Mouse (Mus musculus) MEL (cell line): Measurements from ENCODE around the gene Nqo1. TPM values are rescaled to one million over a fixed set of nuclear protein-coding genes. Genes with fewer than 3 reads are reported as not detected.

Source experiments
- DNase-seq: peaks from one replicate; pipeline ENCODE4 v3.0.0; 2011; ENCODE audit warnings: low read depth, low spot score
- H3K27ac ChIP-seq: 2 replicates; pipeline ENCODE4 v1.5.1; 2012; ENCODE audit warnings: low read depth, mild to moderate bottlenecking, control low read depth, low read length, moderate library complexity; ENCODE audit not compliant: control insufficient read depth
- H3K27me3 ChIP-seq, 2 experiments: fragments of 150-350 bp in 1 of 2; sonication (generic) in 1 of 2; 2 replicates each; pipeline ENCODE4 v1.6.1; 2012; ENCODE audit warnings: low read length in 2 of 2, mild to moderate bottlenecking in 2 of 2, improper control_type of control experiment in 1 of 2, moderate library complexity in 1 of 2; ENCODE audit not compliant: insufficient read depth in 2 of 2, control insufficient read depth in 1 of 2
- H3K36me3 ChIP-seq, 2 experiments: 2 replicates each; pipeline ENCODE4 v1.6.1; 2012 to 2014; ENCODE audit warnings: low read length in 2 of 2, improper control_type of control experiment in 1 of 2, inconsistent platforms in 1 of 2, mild to moderate bottlenecking in 1 of 2; ENCODE audit not compliant: insufficient read depth in 2 of 2, control insufficient read depth in 1 of 2
- H3K4me1 ChIP-seq, 2 experiments: fragments of 150-350 bp in 1 of 2; sonication (generic) in 1 of 2; 2 replicates each; pipeline ENCODE4 v1.6.1; 2012; ENCODE audit warnings: low read length in 2 of 2, improper control_type of control experiment in 1 of 2, mild to moderate bottlenecking in 1 of 2; ENCODE audit not compliant: insufficient read depth in 2 of 2, control insufficient read depth in 1 of 2
- H3K4me3 ChIP-seq, 2 experiments: fragments of 150-350 bp in 1 of 2; sonication (generic) in 1 of 2; 2 replicates each; pipeline ENCODE4 v1.5.1; 2012; ENCODE audit warnings: low read depth in 2 of 2, low read length in 2 of 2, mild to moderate bottlenecking in 2 of 2, moderate library complexity in 2 of 2, control low read depth in 1 of 2, improper control_type of control experiment in 1 of 2; ENCODE audit not compliant: control insufficient read depth in 1 of 2, insufficient read depth in 1 of 2
- H3K79me2 ChIP-seq: 2 replicates; pipeline ENCODE4 v1.6.1; 2012; ENCODE audit warnings: mild to moderate bottlenecking, low read length, moderate library complexity; ENCODE audit not compliant: control insufficient read depth, poor library complexity, insufficient read depth
- H3K9ac ChIP-seq: 2 replicates; pipeline ENCODE4 v1.6.1; 2012; ENCODE audit warnings: low read depth, mild to moderate bottlenecking, control low read depth, low read length, moderate library complexity; ENCODE audit not compliant: control insufficient read depth, poor library complexity, severe bottlenecking
- H3K9me3 ChIP-seq: fragments of 150-350 bp; sonication (generic); replicated peaks from 2 replicates; pipeline ENCODE4 v1.6.1; 2012; ENCODE audit warnings: mild to moderate bottlenecking, low read length, improper control_type of control experiment, moderate library complexity; ENCODE audit not compliant: insufficient read depth
- BHLHE40 ChIP-seq: IDR thresholded peaks from 2 replicates; pipeline ENCODE4 v1.6.1; 2012; ENCODE audit warnings: low read depth, mild to moderate bottlenecking, inconsistent platforms, low read length, improper control_type of control experiment, borderline replicate concordance
- CHD1 ChIP-seq: IDR thresholded peaks from 2 replicates; pipeline ENCODE4 v1.6.1; 2012; ENCODE audit warnings: low read depth, mild to moderate bottlenecking, inconsistent platforms, low read length, improper control_type of control experiment
- CTCF ChIP-seq, 3 experiments: IDR thresholded peaks in 2 of 3; conservative IDR thresholded peaks in 1 of 3; 2 replicates each; pipeline ENCODE4 v1.5.1; 2011 to 2012; ENCODE audit warnings: low read length in 3 of 3, low read depth in 2 of 3, mild to moderate bottlenecking in 2 of 3, improper control_type of control experiment in 1 of 3, inconsistent platforms in 1 of 3, mixed read lengths in 1 of 3, moderate library complexity in 1 of 3; ENCODE audit not compliant: control insufficient read depth in 1 of 3, insufficient read depth in 1 of 3, poor library complexity in 1 of 3, severe bottlenecking in 1 of 3
- E2F4 ChIP-seq: IDR thresholded peaks from 2 replicates; pipeline ENCODE4 v1.6.1; 2011; ENCODE audit warnings: low read depth, low read length, improper control_type of control experiment, borderline replicate concordance
- ELF1 ChIP-seq: IDR thresholded peaks from 2 replicates; pipeline ENCODE4 v1.6.1; 2014; ENCODE audit warnings: low read depth, mild to moderate bottlenecking, inconsistent platforms, low read length, improper control_type of control experiment, moderate library complexity
- ETS1 ChIP-seq: IDR thresholded peaks from 2 replicates; pipeline ENCODE4 v1.6.1; 2012; ENCODE audit warnings: low read depth, mild to moderate bottlenecking, inconsistent platforms, low read length, improper control_type of control experiment, moderate library complexity
- GABPA ChIP-seq: IDR thresholded peaks from 2 replicates; pipeline ENCODE4 v1.6.1; 2012; ENCODE audit warnings: low read depth, mild to moderate bottlenecking, inconsistent platforms, low read length, improper control_type of control experiment, moderate library complexity
- GATA1 ChIP-seq: IDR thresholded peaks from 2 replicates; pipeline ENCODE4 v1.6.1; 2011; ENCODE audit warnings: low read depth, low read length, improper control_type of control experiment
- HCFC1 ChIP-seq: IDR thresholded peaks from 2 replicates; pipeline ENCODE4 v1.6.1; 2012; ENCODE audit warnings: low read depth, mild to moderate bottlenecking, inconsistent platforms, low read length, improper control_type of control experiment, moderate library complexity
- JUND ChIP-seq: IDR thresholded peaks from 2 replicates; pipeline ENCODE4 v1.6.1; 2011; ENCODE audit warnings: low read depth, mild to moderate bottlenecking, improper control_type of control experiment, low read length
- KAT2A ChIP-seq: conservative IDR thresholded peaks from 2 replicates; pipeline ENCODE4 v1.6.1; 2012; ENCODE audit warnings: low read depth, low read length, improper control_type of control experiment, inconsistent platforms
- MAFK ChIP-seq: IDR thresholded peaks from 2 replicates; pipeline ENCODE4 v1.6.1; 2011; ENCODE audit warnings: low read depth, mild to moderate bottlenecking, low read length, improper control_type of control experiment, borderline replicate concordance
- MAX ChIP-seq: IDR thresholded peaks from 2 replicates; pipeline ENCODE4 v1.6.1; 2011; ENCODE audit warnings: low read length, improper control_type of control experiment
- MAZ ChIP-seq: IDR thresholded peaks from 2 replicates; pipeline ENCODE4 v1.6.1; 2012; ENCODE audit warnings: low read depth, mild to moderate bottlenecking, inconsistent platforms, low read length, improper control_type of control experiment
- MXI1 ChIP-seq: IDR thresholded peaks from 2 replicates; pipeline ENCODE4 v1.6.1; 2011; ENCODE audit warnings: mild to moderate bottlenecking, low read depth, low read length, improper control_type of control experiment
- MYC ChIP-seq: IDR thresholded peaks from 2 replicates; pipeline ENCODE4 v1.6.1; 2011; ENCODE audit warnings: low read depth, mild to moderate bottlenecking, low read length, improper control_type of control experiment, moderate library complexity
- POLR2A ChIP-seq, 2 experiments: IDR thresholded peaks; 2 replicates each; pipeline ENCODE4 v1.6.1; 2011 to 2012; ENCODE audit warnings: low read length in 2 of 2, mild to moderate bottlenecking in 2 of 2, control low read depth in 1 of 2, improper control_type of control experiment in 1 of 2, low read depth in 1 of 2, moderate library complexity in 1 of 2; ENCODE audit not compliant: control insufficient read depth in 1 of 2, insufficient read depth in 1 of 2, poor library complexity in 1 of 2
- POLR2AphosphoS2 ChIP-seq: IDR thresholded peaks from 2 replicates; pipeline ENCODE4 v1.6.1; 2011; ENCODE audit warnings: low read length, improper control_type of control experiment
- POLR2AphosphoS5 ChIP-seq: IDR thresholded peaks from 2 replicates; pipeline ENCODE4 v1.6.1; 2012; ENCODE audit warnings: low read depth, borderline replicate concordance, mild to moderate bottlenecking, inconsistent platforms, low read length, moderate library complexity, mixed read lengths
- RCOR1 ChIP-seq: IDR thresholded peaks from 2 replicates; pipeline ENCODE4 v1.6.1; 2012; ENCODE audit warnings: low read depth, mild to moderate bottlenecking, inconsistent platforms, low read length, improper control_type of control experiment
- SIN3A ChIP-seq: IDR thresholded peaks from 2 replicates; pipeline ENCODE4 v1.6.1; 2012; ENCODE audit warnings: low read length, improper control_type of control experiment, inconsistent platforms
- SMC3 ChIP-seq: IDR thresholded peaks from 2 replicates; pipeline ENCODE4 v1.6.1; 2011; ENCODE audit warnings: low read depth, low read length, improper control_type of control experiment
- TAL1 ChIP-seq: IDR thresholded peaks from 2 replicates; pipeline ENCODE4 v1.6.1; 2012; ENCODE audit warnings: mild to moderate bottlenecking, inconsistent platforms, low read length, moderate library complexity, mixed read lengths
- TCF12 ChIP-seq: IDR thresholded peaks from 2 replicates; pipeline ENCODE4 v1.6.1; 2014; ENCODE audit warnings: low read depth, mild to moderate bottlenecking, inconsistent platforms, low read length, improper control_type of control experiment, moderate library complexity
- UBTF ChIP-seq: IDR thresholded peaks from 2 replicates; pipeline ENCODE4 v1.6.1; 2012; ENCODE audit warnings: low read depth, mild to moderate bottlenecking, inconsistent platforms, low read length, improper control_type of control experiment, moderate library complexity, borderline replicate concordance; ENCODE audit not compliant: insufficient read depth
- USF1 ChIP-seq: IDR thresholded peaks from 2 replicates; pipeline ENCODE4 v1.6.1; 2014; ENCODE audit warnings: low read depth, mild to moderate bottlenecking, inconsistent platforms, low read length, improper control_type of control experiment, moderate library complexity
- USF2 ChIP-seq, 2 experiments: IDR thresholded peaks; 2 replicates each; pipeline ENCODE4 v1.6.1; 2011 to 2012; ENCODE audit warnings: improper control_type of control experiment in 2 of 2, low read length in 2 of 2, borderline replicate concordance in 1 of 2, inconsistent platforms in 1 of 2, low read depth in 1 of 2, mild to moderate bottlenecking in 1 of 2; ENCODE audit not compliant: insufficient read depth in 1 of 2
- ZC3H11A ChIP-seq: IDR thresholded peaks from 2 replicates; pipeline ENCODE4 v1.6.1; 2012; ENCODE audit warnings: low read depth, mild to moderate bottlenecking, inconsistent platforms, low read length, improper control_type of control experiment
- ZNF384 ChIP-seq: IDR thresholded peaks from 2 replicates; pipeline ENCODE4 v1.6.1; 2012; ENCODE audit warnings: low read depth, mild to moderate bottlenecking, inconsistent platforms, low read length, improper control_type of control experiment
- polyA plus RNA-seq, 2 experiments: library from polyadenylated mRNA; stranded (reverse) in 1 of 2; unstranded in 1 of 2; fragments of >175 nt in 1 of 2; fragments of >200 nt in 1 of 2; gene quantifications; 2 replicates each; pipeline versions ENCODE4 v1.2.1 to v1.2.4; 2012; ENCODE audit warnings: low replicate concordance in 2 of 2, low read depth in 1 of 2; ENCODE audit not compliant: insufficient read length in 2 of 2, insufficient read depth in 1 of 2, missing spikeins in 1 of 2
- total RNA-seq: library from RNA; depleted of rRNA; stranded (reverse); fragments of 300-350 nt; gene quantifications from 2 replicates; pipeline ENCODE4 v1.2.3, GENCODE M21; 2012

Nqo1 gene
- total and polyA plus RNA-seq, 3 experiments: 8.0 to 8.8 TPM; not detected in 1

GRCm38 (mm10) chr8:107405935-107406334, 2.9 kb upstream of the Nqo1 start:
- no peak overlapping the region for H3K27ac ChIP-seq
- peaks cover 0 to 23% of the 10 kb centered on the region in 2 experiments; a peak in 3 of 4 replicates for H3K36me3 ChIP-seq
- DNase-seq: no peak
- no peaks in the 10 kb centered on the region for H3K27me3 ChIP-seq
- peaks cover 14 to 25% of the 10 kb centered on the region in 2 experiments for H3K4me1 ChIP-seq
- no peak for TF ChIP-seq RCOR1
- TF ChIP-seq JUND: no peak
- no peak for TF ChIP-seq USF2 (IDR thresholded peaks at IDR 0.05; ENCODE audit: borderline replicate concordance in 1 of 2, insufficient read depth in 1 of 2, low read depth in 1 of 2, low read length in 2 of 2)
- no peak for TF ChIP-seq CTCF (IDR thresholded peaks at IDR 0.05 in 2 of 3, conservative IDR thresholded peaks at IDR 0.05 in 1 of 3; ENCODE audit: control insufficient read depth in 1 of 3, insufficient read depth in 1 of 3, low read depth in 2 of 3, low read length in 3 of 3, poor library complexity in 1 of 3, severe bottlenecking in 1 of 3)
- TF ChIP-seq ZC3H11A: no peak
- no peak for TF ChIP-seq ZNF384
- TF ChIP-seq TAL1: no peak
- no peak for TF ChIP-seq ELF1
- TF ChIP-seq KAT2A: no peak
- no peak for TF ChIP-seq MXI1
- TF ChIP-seq SMC3: no peak
- no peak for TF ChIP-seq ETS1
- no peak for TF ChIP-seq USF1
- no peak for TF ChIP-seq POLR2AphosphoS2
- no peak for TF ChIP-seq TCF12
- TF ChIP-seq HCFC1: no peak
- TF ChIP-seq, all 39 proteins: peak for 0
- Histone ChIP-seq H3K4me3 (no peak overlapping the region), H3K79me2 (no peaks in the 10 kb centered on the region; the same call in 1 of the 2 replicates), H3K9ac (no peak overlapping the region), H3K9me3 (no peaks in the 10 kb centered on the region)

GRCm38 (mm10) chr8:107404057-107404456, 1.1 kb upstream of the Nqo1 start:
- H3K79me2 ChIP-seq: no peaks in the 10 kb centered on the region; the same call in 1 of the 2 replicates
- peak; percentile 88 for TF ChIP-seq BHLHE40
- no peak for TF ChIP-seq ELF1
- no peak for TF ChIP-seq POLR2AphosphoS5
- no peak for TF ChIP-seq UBTF
- no peak for TF ChIP-seq HCFC1
- TF ChIP-seq E2F4: no peak
- TF ChIP-seq MAFK: no peak
- TF ChIP-seq GABPA: no peak
- no peak; the same call in 1 of the 2 replicates for TF ChIP-seq USF1
- peak; percentile 61 for TF ChIP-seq MAX
- TF ChIP-seq POLR2A (IDR thresholded peaks at IDR 0.05; ENCODE audit: control insufficient read depth in 1 of 2, insufficient read depth in 1 of 2, low read depth in 1 of 2, low read length in 2 of 2, poor library complexity in 1 of 2): no peak
- peak; percentile 45 for TF ChIP-seq SIN3A
- TF ChIP-seq GATA1: peak; percentile 43; the same call in 1 of the 2 replicates
- 0 out of 2 replicates have a peak, but pooled peaks have one; percentile 5 for TF ChIP-seq RCOR1
- TF ChIP-seq MYC: peak; percentile 61; the same call in 1 of the 2 replicates
- peak; percentile 90 for TF ChIP-seq MXI1
- no peak for TF ChIP-seq MAZ
- 0 out of 2 replicates have a peak, but pooled peaks have one; percentile 28 for TF ChIP-seq ETS1
- TF ChIP-seq JUND: no peak
- TF ChIP-seq CHD1: 0 out of 2 replicates have a peak, but pooled peaks have one; percentile 15
- TF ChIP-seq, all 39 proteins: peak for 9
- Histone ChIP-seq H3K9ac (peak overlapping the region; percentile 66), H3K4me1 (peaks cover 14 to 25% of the 10 kb centered on the region in 2 experiments), H3K36me3 (peaks cover 0 to 23% of the 10 kb centered on the region in 2 experiments; a peak in 2 of 4 replicates), H3K4me3 (peak overlapping the region; percentile 39 to 55), H3K27me3 (no peaks in the 10 kb centered on the region), H3K9me3 (no peaks in the 10 kb centered on the region), H3K27ac (peak overlapping the region; percentile 85)
- DNase-seq: peak; percentile 45
